Mouse (Mus musculus): Measurements from ENCODE around the gene Tbx5.

The Tbx5 gene

DNA sequence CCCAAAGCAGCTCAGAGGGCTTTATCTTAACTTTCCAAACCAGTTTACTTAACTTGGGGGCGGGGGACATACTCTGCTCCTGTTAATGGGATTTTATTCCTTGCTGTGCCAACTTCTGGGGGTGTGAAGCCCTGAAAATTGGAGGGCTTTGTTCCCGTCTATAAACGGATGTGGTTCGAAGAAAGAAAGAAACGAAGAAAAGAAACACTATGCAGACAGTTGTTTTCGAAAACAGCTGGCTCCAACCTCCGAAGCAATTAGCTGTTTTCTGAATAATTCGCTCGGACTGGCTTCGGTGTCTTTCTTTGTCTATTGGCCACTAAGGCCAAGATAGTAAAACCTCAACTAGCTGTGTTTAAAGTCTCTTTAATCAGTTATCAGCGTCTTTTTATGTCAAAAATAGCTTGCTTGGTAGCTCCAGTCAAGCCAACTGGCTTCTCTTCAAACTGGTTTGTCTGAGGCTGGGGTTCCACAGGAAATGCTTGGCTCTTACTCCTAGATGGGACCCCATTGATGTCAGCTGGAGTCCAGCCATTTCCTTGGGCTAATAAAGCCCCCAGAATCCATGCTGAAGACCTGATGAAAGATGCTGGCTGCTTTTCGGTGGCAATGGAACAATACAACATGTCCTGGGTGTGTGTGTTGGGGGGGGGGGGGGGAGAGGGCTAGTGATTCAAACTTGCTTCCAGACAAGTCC, 21.3 kb upstream of the Tbx5 start:
- no peak for DNase-seq (ENCODE audit: low read depth, low spot score)

DNA sequence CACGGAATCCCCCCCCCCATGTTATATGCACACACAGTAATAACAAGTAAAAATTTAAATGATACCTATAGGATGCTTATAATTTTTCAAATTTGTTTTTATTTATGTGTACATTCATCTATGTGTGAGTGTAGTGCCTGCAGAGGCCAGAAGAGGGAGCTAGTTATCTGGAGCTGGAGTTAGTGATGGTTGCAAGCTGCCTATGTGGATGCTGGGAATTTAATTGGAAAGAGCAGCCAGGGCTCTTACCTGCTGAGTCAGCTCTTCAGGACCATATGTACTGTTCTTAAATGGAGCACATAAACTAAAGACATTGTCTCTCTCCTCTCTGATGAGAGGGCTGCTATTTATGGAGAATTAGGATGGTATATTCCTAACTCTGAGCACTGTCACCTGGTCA, 17.2 kb upstream of the Tbx5 start:
- peak; percentile 60 for DNase-seq (ENCODE audit: low read depth, low spot score)

DNA sequence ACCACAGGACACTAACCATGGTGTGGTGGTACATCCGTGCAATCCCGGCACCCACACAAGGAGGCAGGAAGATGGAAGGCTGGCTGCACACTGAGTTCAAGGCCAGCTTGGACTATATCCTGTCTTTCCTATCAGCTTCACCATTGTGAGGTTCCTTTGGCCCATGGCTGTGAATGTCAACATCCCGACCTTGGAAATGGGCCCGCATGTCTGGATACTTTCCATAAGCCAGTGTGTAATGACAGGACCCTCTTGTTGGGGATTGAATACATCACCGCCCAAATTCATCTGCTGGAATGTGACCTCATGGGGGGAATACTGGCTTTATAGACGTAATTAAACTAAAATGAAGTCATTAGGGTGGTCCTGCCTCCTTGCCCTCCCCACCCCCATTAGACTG, 12.0 kb upstream of the Tbx5 start:
- DNase-seq (ENCODE audit: low read depth, low spot score): no peak

DNA sequence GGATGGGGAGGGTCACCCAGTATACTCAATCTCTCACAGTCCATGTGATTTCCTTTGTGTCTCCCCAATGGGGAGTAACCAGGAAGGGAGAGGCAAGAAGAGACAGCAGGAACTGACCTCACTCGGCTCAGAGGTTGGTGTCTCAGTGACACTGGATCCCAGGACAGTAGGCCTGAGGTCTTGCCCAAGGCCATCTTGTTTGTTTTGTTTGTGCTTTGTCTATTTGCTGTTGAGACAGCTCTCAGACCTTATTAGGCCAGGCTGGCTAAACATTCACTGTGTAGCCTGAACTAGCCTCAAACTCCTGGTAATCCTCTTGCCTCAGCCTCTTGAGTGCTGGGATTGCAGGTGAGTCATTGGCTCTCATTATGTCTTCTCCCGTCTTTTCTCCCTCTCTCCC, 11.0 kb upstream of the Tbx5 start:
- DNase-seq (ENCODE audit: low read depth, low spot score): no peak

DNA sequence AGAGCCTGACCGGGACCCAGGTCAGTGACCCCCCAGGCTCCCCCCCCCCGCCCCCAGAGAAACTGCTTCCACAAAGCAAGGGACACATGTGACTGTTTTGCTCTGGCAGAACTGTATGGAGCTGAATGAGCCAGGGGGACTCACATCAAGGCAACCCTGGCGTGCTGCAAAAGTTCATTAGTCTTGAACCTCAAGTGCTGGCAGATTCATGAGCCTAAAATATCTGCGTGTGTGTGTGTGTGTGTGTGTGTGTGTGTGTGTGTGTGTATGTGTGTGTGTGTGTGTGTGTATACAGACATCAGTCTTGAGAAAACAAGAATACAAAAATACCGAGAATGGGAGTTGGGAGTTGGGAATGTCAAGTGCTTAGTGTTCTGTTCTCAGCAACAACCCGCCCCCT, 5.1 kb upstream of the Tbx5 start:
- no peak for DNase-seq (ENCODE audit: low read depth, low spot score)

DNA sequence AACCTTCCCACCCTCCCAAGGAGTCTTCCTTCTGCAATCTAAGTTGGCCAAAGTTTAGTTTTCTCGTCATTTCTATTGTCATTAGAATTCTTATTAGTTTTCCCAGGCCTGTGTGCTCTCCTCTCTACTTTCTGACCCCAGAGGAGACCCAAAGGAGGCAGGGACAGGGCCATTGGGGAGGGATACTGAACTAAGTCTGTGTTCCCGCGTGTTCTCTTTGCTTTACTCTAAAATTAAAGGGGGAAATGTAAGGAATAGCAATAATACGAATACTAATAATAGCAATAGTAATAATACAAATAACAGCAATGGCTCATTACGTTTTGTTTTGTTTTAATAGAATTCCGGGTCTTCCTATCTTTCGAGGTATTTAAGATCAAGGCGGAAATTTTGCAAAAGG, 1.9 kb upstream of the Tbx5 start:
- DNase-seq (ENCODE audit: low read depth, low spot score): no peak

DNA sequence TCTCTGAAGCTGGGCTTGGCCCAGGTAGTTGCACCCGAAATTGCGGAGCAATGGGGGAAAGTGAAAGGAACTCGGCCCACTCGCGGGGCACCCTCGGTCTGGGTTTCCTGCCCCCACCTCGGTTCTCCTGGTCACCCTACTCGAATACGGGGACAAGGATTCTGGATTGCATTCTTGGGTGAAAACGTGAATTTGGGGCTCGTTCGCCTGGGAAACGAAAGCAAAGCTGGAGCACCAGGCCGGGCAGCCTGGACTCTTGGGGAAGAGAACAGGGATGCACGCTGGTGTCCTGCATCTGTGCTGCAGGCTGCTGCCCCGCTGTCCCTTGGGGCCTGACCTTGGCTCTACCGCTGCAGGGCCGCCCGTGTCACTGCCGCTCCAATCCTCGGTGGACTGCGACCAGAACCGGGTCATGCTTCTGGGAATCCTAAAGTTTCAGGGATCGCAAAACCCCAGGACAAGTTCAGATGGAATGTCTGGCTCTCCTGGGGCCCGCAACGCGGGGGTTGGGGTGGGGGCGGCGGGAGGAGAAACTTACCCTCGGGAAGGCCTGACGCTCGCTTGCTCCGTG, 1.2 kb upstream of the Tbx5 start:
- peak; percentile 13 for DNase-seq (ENCODE audit: low read depth, low spot score)

DNA sequence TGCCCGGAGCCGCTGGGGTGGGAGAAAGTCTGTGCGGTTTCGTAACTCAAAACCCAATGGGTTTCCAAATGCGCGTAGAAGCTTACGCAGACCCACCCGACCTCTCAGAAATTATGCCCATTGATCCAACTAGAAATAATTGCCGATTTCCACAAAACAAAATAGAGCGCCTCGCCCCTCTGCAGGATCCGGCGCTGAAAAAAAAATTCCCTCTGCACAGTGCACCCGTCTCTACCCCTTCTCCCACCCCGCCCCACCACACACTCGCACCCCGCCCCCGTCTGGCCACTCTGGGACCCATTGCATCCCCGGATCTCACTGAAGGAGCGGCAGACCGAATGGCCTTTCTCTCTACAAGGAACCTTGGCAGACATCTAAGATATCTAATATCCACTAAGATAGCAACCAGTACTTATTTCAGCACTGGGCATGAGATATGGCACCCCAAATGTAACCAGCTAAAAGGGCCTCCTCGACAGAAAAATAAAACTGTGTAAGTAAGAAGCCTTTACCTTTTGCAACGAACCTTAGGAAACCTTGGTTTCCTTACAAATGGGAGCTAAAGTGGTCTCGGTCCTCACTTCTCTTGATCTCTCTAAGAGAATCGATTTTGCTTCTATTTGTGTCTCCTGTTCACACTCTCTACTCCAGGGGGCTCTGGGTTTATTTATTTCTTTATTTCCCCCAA, 533 bp upstream of the Tbx5 start:
- DNase-seq (ENCODE audit: low read depth, low spot score): peak; percentile 28

DNA sequence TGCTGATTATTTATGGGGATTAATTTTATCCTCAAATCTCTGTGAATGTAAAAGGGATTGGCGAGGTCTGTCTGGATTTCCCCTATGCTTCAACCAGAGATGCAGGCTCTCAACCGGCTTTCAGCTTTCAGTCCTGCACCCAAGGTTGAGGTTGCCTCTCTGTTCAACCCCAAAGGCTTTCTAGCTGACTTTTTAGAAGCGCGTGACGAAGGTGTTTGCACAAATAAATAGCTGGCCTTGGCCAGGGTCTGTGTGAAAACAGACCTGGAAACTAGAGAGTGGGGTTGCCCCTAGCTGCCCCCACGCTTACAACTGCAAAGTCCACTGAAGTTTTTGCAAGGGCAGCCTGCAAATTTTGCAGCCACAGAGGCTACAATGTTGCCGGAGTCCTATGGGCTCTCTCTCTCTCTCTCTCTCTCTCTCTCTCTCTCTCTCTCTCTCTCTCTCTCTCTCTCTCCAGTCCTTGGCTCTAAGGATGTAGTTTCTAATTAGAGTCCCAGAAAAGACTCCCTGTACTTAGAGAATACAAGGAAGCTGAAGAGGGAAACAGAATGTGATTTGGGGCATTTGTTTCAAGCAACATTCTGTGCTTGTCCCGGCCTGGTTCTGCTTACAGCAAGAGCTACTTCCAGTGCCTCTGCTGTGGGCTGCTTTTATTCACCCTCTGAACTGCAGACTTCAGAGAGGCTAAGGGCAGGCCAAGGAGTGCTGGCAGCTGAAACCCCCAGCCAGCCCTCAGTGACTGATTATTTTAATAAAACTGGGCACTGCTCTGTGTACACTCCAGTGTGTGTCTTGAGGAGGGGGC, 959 bp downstream of the Tbx5 start:
- no peak for DNase-seq (ENCODE audit: low read depth, low spot score)

DNA sequence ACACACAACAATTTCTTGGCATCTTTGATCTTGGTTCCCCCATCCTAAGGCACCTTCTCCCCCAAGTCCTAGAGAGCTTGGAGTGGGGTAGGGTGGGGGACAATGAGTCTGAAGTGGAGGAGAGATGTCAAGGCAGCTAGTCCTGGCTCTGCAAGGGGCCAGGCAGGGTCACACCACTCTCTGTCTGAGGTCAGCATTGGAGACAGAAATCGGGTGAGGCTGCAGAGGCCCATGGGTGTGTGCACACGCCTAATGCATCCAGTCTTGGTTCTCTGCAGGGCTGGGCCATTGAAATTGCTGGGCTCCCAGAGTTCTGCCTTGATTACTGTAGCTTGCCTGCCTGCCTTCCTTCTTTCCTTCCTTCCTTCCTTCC, 1.5 kb downstream of the Tbx5 start:
- DNase-seq (ENCODE audit: low read depth, low spot score): no peak

DNA sequence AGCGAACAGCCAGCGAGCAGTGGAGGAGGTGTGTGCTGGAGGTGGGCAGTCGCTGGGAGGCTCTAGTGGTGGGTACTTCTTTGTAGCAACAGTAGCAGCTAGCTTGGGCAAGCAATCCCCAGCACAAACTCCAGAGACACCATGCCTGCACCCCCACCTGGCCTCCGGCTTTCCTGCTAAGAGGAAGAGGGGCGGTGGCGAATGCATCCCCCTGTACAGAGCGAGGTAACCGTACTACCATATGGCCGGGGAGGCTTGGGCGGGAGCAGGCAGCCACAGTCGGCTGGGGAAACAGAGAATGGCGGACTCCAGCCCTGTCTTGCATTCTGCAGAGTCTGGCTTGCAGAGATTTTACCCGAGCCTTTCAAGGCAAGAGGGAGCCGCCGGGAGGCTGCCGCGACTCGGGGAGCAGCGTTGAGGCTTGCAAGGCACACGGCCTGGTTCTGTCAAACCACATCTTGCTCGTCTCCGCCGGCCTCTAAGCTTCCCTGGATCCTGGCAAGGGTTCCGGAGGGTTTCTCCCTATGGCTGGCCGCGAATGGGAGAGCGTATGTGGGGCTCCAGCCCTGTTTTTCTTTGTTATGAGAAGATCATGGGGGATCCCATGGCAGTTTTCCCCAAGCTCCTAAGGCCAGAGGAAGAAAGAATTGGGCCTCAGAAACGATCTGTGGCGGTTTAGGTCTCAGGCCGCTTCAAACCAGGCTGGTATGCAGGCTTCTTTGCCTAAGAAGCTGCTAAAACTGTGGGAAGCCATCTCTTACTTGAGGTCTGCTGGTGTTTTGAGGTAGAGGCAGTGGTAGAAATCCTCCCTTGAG, 2.8 kb downstream of the Tbx5 start:
- peak; percentile 45 for DNase-seq (ENCODE audit: low read depth, low spot score)

DNA sequence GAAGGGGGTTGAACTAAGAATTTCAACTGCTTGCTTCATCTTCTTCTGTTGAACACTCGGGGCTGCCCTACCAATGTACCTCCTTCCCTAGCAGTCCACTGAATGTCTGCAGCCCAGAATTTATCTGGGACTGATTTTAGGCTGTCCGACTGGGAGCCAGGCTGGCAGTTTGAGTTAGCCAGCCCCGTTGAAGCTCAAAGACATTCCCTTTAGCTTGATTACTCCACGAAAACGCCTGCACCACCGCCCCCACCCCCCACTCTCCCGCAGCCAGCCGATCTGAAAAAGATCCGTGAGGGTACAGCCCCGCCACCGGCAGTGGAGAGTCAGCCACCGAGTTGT, 3.4 kb downstream of the Tbx5 start:
- DNase-seq (ENCODE audit: low read depth, low spot score): no peak

DNA sequence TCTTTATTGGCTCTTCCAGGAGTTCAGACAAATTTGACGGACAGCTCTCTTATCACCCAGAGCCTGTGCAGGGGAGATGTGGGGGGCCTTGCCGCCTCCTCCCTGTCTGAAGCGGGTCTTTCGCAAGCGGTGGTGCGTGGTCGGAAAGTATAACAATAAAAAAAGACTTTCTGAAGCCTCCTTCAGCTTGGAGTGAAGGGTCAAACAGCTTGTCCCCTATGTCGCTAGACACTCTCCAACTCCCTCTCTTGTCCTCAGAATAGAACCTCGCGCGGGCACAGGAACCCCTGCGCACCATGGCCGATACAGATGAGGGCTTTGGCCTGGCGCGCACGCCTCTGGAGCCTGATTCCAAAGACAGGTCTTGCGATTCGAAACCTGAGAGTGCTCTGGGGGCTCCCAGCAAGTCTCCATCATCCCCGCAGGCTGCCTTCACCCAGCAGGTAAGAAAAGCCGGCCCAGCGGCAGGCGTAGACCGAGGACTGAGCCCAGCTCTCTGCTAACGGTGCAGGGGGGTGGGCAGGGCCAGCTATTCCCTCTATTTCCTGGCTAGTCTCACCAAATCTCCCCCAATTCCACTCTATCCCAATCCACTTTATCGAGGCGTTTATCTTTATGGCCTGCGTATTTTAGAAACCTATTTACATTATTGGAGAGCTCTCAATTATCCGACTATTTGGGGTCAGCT, 4.3 kb downstream of the Tbx5 start:
- peak; percentile 18 for DNase-seq (ENCODE audit: low read depth, low spot score)

DNA sequence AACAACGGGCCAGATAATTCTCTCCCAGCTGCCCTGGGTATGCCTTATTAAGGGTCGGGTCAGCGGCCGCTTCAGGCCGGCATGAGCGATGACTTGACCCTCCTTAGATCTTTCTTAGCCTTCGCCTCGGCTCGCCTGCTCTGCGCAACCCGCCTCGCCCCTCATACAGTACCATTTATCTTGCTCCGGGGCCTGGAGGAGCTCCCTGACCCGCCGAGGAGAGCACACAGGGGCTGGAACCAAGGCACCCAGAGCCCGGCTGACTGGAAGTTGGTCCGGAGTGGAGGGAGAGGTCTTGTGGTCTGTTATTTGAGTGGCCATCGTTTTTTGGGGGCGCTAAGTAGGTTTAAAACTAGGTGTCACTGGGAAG, 4.8 kb downstream of the Tbx5 start:
- DNase-seq (ENCODE audit: low read depth, low spot score): peak; percentile 18

DNA sequence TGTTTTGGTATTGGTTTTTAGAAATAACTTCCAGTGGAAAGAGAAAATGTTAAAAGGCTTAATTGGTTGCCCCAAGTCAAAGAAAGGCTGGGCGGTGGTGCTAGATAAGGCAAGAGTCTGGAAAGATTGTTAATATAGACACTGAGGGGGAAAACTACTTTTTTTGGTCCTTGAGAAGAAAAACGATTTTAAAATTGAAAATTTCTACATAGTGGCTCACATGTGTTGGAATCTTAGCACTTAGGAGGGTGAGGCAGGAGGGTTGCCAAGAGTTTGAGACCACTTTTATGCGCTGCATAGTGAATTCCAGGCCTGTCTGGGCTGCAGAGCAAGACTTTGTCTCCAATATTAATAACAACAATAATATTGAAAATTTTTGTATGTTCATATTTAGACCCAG, 5.4 kb downstream of the Tbx5 start:
- DNase-seq (ENCODE audit: low read depth, low spot score): no peak

DNA sequence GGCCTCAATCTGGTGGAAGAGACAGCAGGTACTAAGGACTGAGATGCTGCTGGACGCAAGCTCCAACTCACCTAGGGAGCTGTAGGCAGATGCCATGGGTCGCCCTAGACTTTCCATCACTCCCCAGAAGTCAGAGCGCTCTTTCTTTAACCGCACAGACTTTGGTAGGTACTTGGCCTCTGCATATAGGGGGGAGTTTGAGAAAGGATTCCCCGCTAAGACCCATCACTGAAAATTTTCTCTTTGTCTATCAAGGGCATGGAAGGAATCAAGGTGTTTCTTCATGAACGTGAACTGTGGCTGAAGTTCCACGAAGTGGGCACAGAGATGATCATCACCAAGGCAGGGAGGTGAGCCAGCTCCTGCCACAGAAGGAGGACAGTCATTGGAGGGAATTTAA, 6.0 kb downstream of the Tbx5 start:
- no peak for DNase-seq (ENCODE audit: low read depth, low spot score)

DNA sequence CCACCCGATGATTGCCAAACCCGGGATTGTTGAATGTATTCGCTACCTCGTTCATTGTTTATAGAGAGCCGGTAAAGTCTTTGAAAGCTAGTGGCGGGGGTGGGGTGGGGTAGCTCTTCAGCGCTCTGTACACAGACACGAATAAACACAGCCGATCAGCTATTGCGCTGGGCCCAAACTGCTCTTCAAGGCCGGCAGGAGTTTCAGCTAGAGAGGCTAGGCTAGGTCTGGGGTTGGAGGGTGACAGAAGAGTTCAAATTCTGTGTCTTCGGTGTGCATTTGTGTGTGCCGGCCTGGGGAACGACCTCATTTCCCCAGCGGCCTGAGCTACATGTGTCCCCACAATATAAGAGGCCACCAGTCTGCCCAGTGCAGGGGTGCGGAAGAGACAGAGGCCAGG, 6.7 kb downstream of the Tbx5 start:
- peak; percentile 36 for DNase-seq (ENCODE audit: low read depth, low spot score)

DNA sequence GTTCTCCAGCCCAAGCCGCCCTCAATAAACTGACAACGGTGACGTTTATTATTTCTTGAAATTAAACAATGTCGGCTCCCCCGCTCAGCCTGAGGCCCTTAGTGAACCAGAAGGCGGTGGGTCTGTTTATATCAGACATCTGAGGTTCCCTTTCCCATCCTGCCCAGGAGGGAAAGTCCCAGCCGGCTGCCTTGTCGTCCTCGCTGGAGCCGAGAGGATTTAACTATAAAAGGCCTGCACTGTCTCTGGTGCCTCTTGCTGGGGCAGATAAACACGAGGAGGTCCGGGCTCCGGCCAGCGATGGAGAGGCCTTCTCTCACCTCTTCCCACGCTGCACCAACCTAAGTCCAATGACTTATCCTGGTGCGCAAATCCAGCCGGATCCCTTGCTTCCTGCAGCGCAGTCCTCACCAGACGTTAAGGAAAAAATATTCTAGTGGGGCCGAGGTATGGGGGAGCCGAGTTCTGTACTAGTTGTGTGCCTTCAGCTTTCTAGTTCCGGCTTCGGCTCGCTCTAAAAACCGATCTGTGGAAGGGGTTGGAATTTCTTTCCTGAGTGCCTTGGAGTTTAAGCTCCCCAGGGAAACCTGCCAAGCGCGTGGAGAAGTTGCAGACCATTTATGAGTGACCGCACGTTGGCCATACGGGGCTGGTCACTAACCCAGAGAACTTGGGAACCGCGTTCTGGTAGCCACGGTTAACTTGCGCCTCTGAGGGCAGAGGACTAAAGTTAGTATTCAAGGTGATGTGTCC, 7.3 kb downstream of the Tbx5 start:
- peak; percentile 25 for DNase-seq (ENCODE audit: low read depth, low spot score)

DNA sequence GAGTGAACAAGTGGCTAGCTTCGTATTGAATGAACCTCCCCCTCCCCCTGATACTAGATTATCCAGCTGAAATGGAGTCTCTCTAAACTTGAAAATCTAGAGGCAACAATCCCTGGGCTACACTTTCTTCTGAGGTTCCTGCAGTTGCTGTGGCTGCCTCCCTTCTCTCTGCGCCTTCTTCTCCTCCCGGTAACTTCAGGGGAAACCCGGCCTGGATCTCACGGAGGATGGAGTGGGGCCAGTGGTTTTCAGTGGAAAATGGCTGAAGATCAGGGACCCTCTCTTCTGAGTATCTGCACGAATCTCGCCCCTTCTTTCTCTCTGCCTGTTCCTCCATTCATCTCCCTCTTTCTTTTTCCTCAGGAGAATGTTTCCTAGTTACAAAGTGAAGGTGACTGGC, 7.9 kb downstream of the Tbx5 start:
- DNase-seq (ENCODE audit: low read depth, low spot score): peak; percentile 42

DNA sequence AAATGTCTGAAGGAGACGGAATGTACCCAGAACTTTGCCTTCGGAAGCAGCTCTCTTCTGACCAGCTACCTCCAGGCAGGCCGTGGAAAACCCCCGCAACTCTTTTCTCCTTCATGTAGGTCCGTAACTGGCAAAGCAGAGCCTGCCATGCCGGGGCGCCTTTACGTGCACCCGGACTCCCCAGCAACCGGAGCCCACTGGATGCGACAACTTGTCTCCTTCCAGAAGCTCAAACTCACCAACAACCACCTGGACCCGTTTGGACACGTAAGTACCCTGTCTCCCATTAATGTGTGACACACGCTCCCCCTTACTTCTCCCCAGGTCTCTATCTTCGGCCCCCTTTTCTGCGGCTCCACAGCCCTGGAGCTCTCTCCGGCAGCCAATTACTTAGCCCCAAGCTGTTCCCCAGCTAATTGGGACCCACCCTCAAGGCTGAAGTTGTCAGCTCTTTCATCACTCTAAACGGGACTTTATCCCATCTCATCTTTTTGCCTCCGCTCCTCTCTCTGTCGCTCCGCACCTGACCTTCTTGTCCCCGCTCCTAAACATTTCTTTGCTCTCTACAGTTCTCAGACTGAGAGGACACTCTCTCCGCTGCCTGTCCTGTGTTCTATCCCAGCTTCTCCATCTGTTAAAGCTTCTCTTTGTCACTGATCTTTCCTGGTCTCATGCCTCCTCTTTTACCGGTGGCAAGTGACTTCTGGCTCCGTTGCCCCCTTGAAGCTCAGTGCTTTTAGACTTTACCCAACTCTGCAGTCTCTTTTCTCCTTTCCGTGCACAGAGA, 9.4 kb downstream of the Tbx5 start:
- DNase-seq (ENCODE audit: low read depth, low spot score): peak; percentile 18
